Mouse (Mus musculus) hindbrain, embryonic 10.5 days (tissue): Measurements from ENCODE around the gene Pdhx. TPM values are rescaled to one million over a fixed set of nuclear protein-coding genes. Genes with fewer than 3 reads are reported as not detected.

Source experiments
- DNase-seq: peaks from one replicate; pipeline ENCODE4 v3.0.0-alpha.2; 2017; ENCODE audit warnings: low spot score
- H3K27ac ChIP-seq: fragments of 300-500 bp; sonication (generic); 2 replicates; pipeline ENCODE4 v1.5.1; 2016; ENCODE audit warnings: mild to moderate bottlenecking, moderate library complexity
- H3K27me3 ChIP-seq: fragments of 300-500 bp; sonication (generic); 2 replicates; pipeline ENCODE4 v1.6.1; 2016; ENCODE audit warnings: mild to moderate bottlenecking; ENCODE audit not compliant: poor library complexity, insufficient read depth, severe bottlenecking
- H3K36me3 ChIP-seq: fragments of 300-500 bp; sonication (generic); 2 replicates; pipeline ENCODE4 v1.6.1; 2016; ENCODE audit warnings: mild to moderate bottlenecking, moderate library complexity
- H3K4me1 ChIP-seq: fragments of 300-500 bp; sonication (generic); replicated peaks from 2 replicates; pipeline ENCODE4 v1.6.1; 2016; ENCODE audit warnings: mild to moderate bottlenecking
- H3K4me3 ChIP-seq: fragments of 300-500 bp; sonication (generic); 2 replicates; pipeline ENCODE4 v1.5.1; 2016; ENCODE audit warnings: mild to moderate bottlenecking, moderate library complexity
- H3K9me3 ChIP-seq: fragments of 300-500 bp; sonication (generic); 2 replicates; pipeline ENCODE4 v1.6.1; 2016; ENCODE audit warnings: mild to moderate bottlenecking, moderate library complexity
- WGBS: fragments of 180-500 bp; shearing (Covaris S2); methylation state at CpG from one replicate; pipeline ENCODE4 v1.1.7; 2016; 5-methylcytosine and 5-hydroxymethylcytosine counted together
- polyA plus RNA-seq: library from polyadenylated mRNA; unstranded; fragments of >200 nt; fragmentation: Nextera tagmentation; extraction: Ambion mirVana; gene quantifications from 2 replicates; pipeline ENCODE4 v1.2.1, GENCODE M21; 2016

Pdhx gene
- polyA plus RNA-seq: 40.3 and 45.2 TPM in 2 replicates

- peak; percentile 100 for DNase-seq
- H3K36me3 ChIP-seq: 0 out of 2 replicates have a peak, but pooled peaks cover 4% of the 10 kb centered on the region
- peak within 1 kb of the TSS; percentile 95 for H3K27ac ChIP-seq
- H3K4me1 ChIP-seq: peaks cover 24% of the 10 kb centered on the region
- no peaks in the 10 kb centered on the region for H3K27me3 ChIP-seq
- no peaks in the 10 kb centered on the region for H3K9me3 ChIP-seq
- under 1% methylated on average over 55 of the region's 55 CpGs for WGBS
- H3K4me3 ChIP-seq: peak within 1 kb of the TSS; percentile 85
Observed at GRCm38 (mm10) chr2:103073219-103073982, at the start of gene Pdhx, which contains the start of gene Apip. Gene Pdhx, minus strand, starts transcription at chr2:103073513. Gene Apip, plus strand, starts transcription at chr2:103073675.

- Histone ChIP-seq H3K4me3 (no peak overlapping the region), H3K4me1 (no peaks in the 10 kb centered on the region), H3K9me3 (no peaks in the 10 kb centered on the region), H3K36me3 (no peaks in the 10 kb centered on the region), H3K27ac (no peak overlapping the region), H3K27me3 (no peaks in the 10 kb centered on the region)
- 85% methylated on average over 7 of the region's 7 CpGs for WGBS
- no peak for DNase-seq
Observed at GRCm38 (mm10) chr2:103119197-103119854, 46.0 kb upstream of the Pdhx start.

- Histone ChIP-seq H3K27me3 (no peaks in the 10 kb centered on the region), H3K4me3 (no peak overlapping the region), H3K9me3 (no peaks in the 10 kb centered on the region), H3K36me3 (no peaks in the 10 kb centered on the region), H3K4me1 (no peaks in the 10 kb centered on the region), H3K27ac (no peak overlapping the region)
- DNase-seq: no peak
- WGBS: 77% methylated on average over 6 of the region's 6 CpGs
Observed at GRCm38 (mm10) chr2:103118324-103119196, 45.2 kb upstream of the Pdhx start.

- Histone ChIP-seq H3K27ac (no peak overlapping the region), H3K27me3 (no peaks in the 10 kb centered on the region), H3K9me3 (no peaks in the 10 kb centered on the region), H3K36me3 (no peaks in the 10 kb centered on the region), H3K4me3 (no peak overlapping the region), H3K4me1 (no peaks in the 10 kb centered on the region)
- WGBS: 87% methylated on average over 5 of the region's 5 CpGs
- DNase-seq: no peak
Observed at GRCm38 (mm10) chr2:103117212-103117611, 43.9 kb upstream of the Pdhx start.

GRCm38 (mm10) chr2:103111669-103112068 is 38.4 kb upstream of the Pdhx start:
- Histone ChIP-seq H3K27me3 (no peaks in the 10 kb centered on the region), H3K4me3 (no peak overlapping the region), H3K4me1 (peaks cover 3% of the 10 kb centered on the region; the same call in 1 of the 2 replicates), H3K36me3 (no peaks in the 10 kb centered on the region), H3K9me3 (no peaks in the 10 kb centered on the region), H3K27ac (no peak overlapping the region)
- peak; percentile 19 for DNase-seq
- WGBS: 56% methylated on average over 8 of the region's 8 CpGs

- 91% methylated on average over 2 of the region's 2 CpGs for WGBS
Observed at GRCm38 (mm10) chr2:103106172-103106571, 32.9 kb upstream of the Pdhx start.

GRCm38 (mm10) chr2:103102595-103102994 is 29.3 kb upstream of the Pdhx start:
- H3K9me3 ChIP-seq: no peaks in the 10 kb centered on the region
- H3K4me3 ChIP-seq: no peak overlapping the region
- H3K27me3 ChIP-seq: no peaks in the 10 kb centered on the region
- no peaks in the 10 kb centered on the region for H3K4me1 ChIP-seq
- no peak overlapping the region for H3K27ac ChIP-seq
- H3K36me3 ChIP-seq: no peaks in the 10 kb centered on the region
- 83% methylated on average over 5 of the region's 5 CpGs for WGBS
- no peak for DNase-seq

More at GRCm38 (mm10) chr2:103106172-103106571, 32.9 kb upstream of the Pdhx start:
- Histone ChIP-seq H3K27me3 (no peaks in the 10 kb centered on the region), H3K9me3 (no peaks in the 10 kb centered on the region), H3K27ac (no peak overlapping the region), H3K4me1 (no peaks in the 10 kb centered on the region), H3K36me3 (no peaks in the 10 kb centered on the region), H3K4me3 (no peak overlapping the region)
- no peak for DNase-seq

GRCm38 (mm10) chr2:103089521-103089920 is 16.2 kb upstream of the Pdhx start:
- 53% methylated on average over 6 of the region's 6 CpGs for WGBS
- Histone ChIP-seq H3K9me3 (no peaks in the 10 kb centered on the region), H3K36me3 (peaks cover 45% of the 10 kb centered on the region), H3K4me1 (peaks cover 9% of the 10 kb centered on the region), H3K27ac (peak overlapping the region; percentile 41; the same call in 1 of the 2 replicates), H3K27me3 (no peaks in the 10 kb centered on the region), H3K4me3 (no peak overlapping the region)
- DNase-seq: no peak

GRCm38 (mm10) chr2:103088099-103088498 is 14.8 kb upstream of the Pdhx start:
- WGBS: 93% methylated on average over 4 of the region's 4 CpGs
- H3K27ac ChIP-seq: no peak overlapping the region
- H3K9me3 ChIP-seq: no peaks in the 10 kb centered on the region
- H3K4me3 ChIP-seq: no peak overlapping the region
- H3K27me3 ChIP-seq: no peaks in the 10 kb centered on the region
- no peak for DNase-seq
- peaks cover 31% of the 10 kb centered on the region for H3K36me3 ChIP-seq
- peaks cover 9% of the 10 kb centered on the region for H3K4me1 ChIP-seq

- H3K36me3 ChIP-seq: peaks cover 26% of the 10 kb centered on the region
- H3K4me1 ChIP-seq: peaks cover 9% of the 10 kb centered on the region
- DNase-seq: no peak
- 11% methylated on average over 1 of the region's 1 CpGs for WGBS
- H3K27me3 ChIP-seq: no peaks in the 10 kb centered on the region
- H3K4me3 ChIP-seq: no peak overlapping the region
- no peaks in the 10 kb centered on the region for H3K9me3 ChIP-seq
- no peak overlapping the region for H3K27ac ChIP-seq
Observed at GRCm38 (mm10) chr2:103086432-103086831, 13.1 kb upstream of the Pdhx start.

- Histone ChIP-seq H3K27ac (no peak overlapping the region), H3K9me3 (no peaks in the 10 kb centered on the region), H3K4me1 (peaks cover 9% of the 10 kb centered on the region), H3K4me3 (no peak overlapping the region), H3K36me3 (peaks cover 26% of the 10 kb centered on the region), H3K27me3 (no peaks in the 10 kb centered on the region)
- 69% methylated on average over 10 of the region's 10 CpGs for WGBS
- no peak for DNase-seq
Observed at GRCm38 (mm10) chr2:103085633-103086032, 12.3 kb upstream of the Pdhx start.

GRCm38 (mm10) chr2:103084451-103084850 is 11.1 kb upstream of the Pdhx start:
- Histone ChIP-seq H3K27me3 (no peaks in the 10 kb centered on the region), H3K9me3 (no peaks in the 10 kb centered on the region), H3K36me3 (peaks cover 24% of the 10 kb centered on the region), H3K4me3 (no peak overlapping the region), H3K27ac (no peak overlapping the region), H3K4me1 (peaks cover 6% of the 10 kb centered on the region)
- WGBS: 63% methylated on average over 5 of the region's 5 CpGs
- no peak for DNase-seq
